Mouse (Mus musculus) stomach, embryonic 16.5 days (tissue): Measurements from ENCODE around the gene Flnc. TPM values are rescaled to one million over a fixed set of nuclear protein-coding genes. Genes with fewer than 3 reads are reported as not detected.

Experiments used
- ATAC-seq: fragments of 200-750 bp; cut with Nextera tagmentation; 2 replicates; pipeline ENCODE4 v1.8.0; 2017; ENCODE audit warnings: moderate number of reproducible peaks, moderate TSS enrichment; ENCODE audit not compliant: insufficient read depth, low FRiP score
- H3K27ac ChIP-seq: fragments of 300-500 bp; sonication (generic); 2 replicates; pipeline ENCODE4 v1.5.1; 2014; ENCODE audit warnings: low read length
- H3K27me3 ChIP-seq: fragments of 300-500 bp; sonication (generic); 2 replicates; pipeline ENCODE4 v1.6.1; 2014; ENCODE audit warnings: low read length, control low read depth, mixed read lengths; ENCODE audit not compliant: control insufficient read depth, insufficient read depth
- H3K36me3 ChIP-seq: fragments of 300-500 bp; sonication (generic); 2 replicates; pipeline ENCODE4 v1.6.1; 2014; ENCODE audit warnings: low read length; ENCODE audit not compliant: control insufficient read depth, insufficient read depth
- H3K4me1 ChIP-seq: fragments of 300-500 bp; sonication (generic); 2 replicates; pipeline ENCODE4 v1.6.1; 2014; ENCODE audit warnings: low read length, control low read depth, mixed read lengths; ENCODE audit not compliant: control insufficient read depth, insufficient read depth
- H3K4me2 ChIP-seq: fragments of 300-500 bp; sonication (generic); 2 replicates; pipeline ENCODE4 v1.6.1; 2014; ENCODE audit warnings: low read depth, low read length, mixed read lengths
- H3K4me3 ChIP-seq: fragments of 300-500 bp; sonication (generic); replicated peaks from 2 replicates; pipeline ENCODE4 v1.5.1; 2014; ENCODE audit warnings: mild to moderate bottlenecking, low read length
- H3K9ac ChIP-seq: fragments of 300-500 bp; sonication (generic); 2 replicates; pipeline ENCODE4 v1.6.1; 2014; ENCODE audit warnings: low read length
- H3K9me3 ChIP-seq: fragments of 300-500 bp; sonication (generic); replicated peaks from 2 replicates; pipeline ENCODE4 v1.6.1; 2016; ENCODE audit warnings: low read length, control low read depth; ENCODE audit not compliant: control insufficient read depth
- WGBS: fragments of 180-500 bp; shearing (Covaris S2); extraction: QIAGEN DNeasy Blood & Tissue Kit; methylation state at CpG from one replicate; pipeline ENCODE4 v1.1.7; 2014; 5-methylcytosine and 5-hydroxymethylcytosine counted together
- polyA plus RNA-seq: library from polyadenylated mRNA; unstranded; fragments of >200 nt; fragmentation: Nextera tagmentation; extraction: Ambion mirVana; gene quantifications from 2 replicates; pipeline ENCODE4 v1.2.1, GENCODE M21; 2015

Gene Flnc
- polyA plus RNA-seq, 1 experiment from 2014 or later: 21.8 TPM

DNA sequence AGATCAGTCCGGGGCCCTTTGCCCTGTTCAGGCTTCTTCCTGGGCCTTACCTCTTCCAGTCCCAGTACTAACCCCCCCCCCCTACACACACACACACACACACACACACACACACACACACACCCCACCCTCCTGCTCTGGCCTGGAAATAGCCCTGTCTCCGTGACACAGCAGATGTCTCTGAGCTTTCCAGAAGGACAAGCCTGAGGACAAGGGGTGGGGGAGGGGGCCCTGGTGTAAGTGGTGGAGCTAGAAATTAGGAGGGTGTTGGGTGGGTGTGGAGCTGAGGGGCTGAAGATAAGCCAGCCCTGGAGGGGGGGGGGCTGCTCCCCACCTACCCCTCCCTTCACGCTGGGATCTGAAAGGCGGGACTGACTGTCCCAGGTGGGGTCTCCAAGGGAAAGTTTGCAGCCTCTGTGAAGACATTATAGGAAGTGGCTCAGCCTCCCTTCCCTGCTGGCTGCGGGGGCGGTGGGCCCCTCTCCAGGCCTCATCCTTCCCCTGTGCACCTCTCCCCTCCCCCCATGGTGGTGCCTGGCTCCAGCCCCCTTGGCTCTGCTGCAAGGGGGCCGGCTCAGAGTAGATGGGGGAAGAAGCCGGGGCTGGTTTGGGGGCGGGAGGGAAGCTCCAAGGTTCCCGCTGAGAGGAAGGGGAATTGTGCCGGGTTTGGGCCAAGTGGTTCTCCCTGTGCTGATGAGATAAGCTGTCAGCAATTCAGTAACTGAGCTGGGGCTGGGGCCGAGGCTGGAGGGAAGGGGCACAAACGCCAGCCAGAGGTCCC lies 2.0 kb downstream of the Flnc start:
- peak; percentile 74 for ATAC-seq
- no peaks in the 10 kb centered on the region for H3K36me3 ChIP-seq
- peaks cover 16% of the 10 kb centered on the region for H3K4me1 ChIP-seq
- H3K9me3 ChIP-seq: no peaks in the 10 kb centered on the region
- peak overlapping the region; percentile 72 for H3K4me2 ChIP-seq
- 5% methylated on average over 13 of the region's 13 CpGs for WGBS
- H3K4me3 ChIP-seq: peak overlapping the region; percentile 68
- peak overlapping the region; percentile 83 for H3K9ac ChIP-seq
- peaks cover 11% of the 10 kb centered on the region for H3K27me3 ChIP-seq
- peak overlapping the region; percentile 93 for H3K27ac ChIP-seq

DNA sequence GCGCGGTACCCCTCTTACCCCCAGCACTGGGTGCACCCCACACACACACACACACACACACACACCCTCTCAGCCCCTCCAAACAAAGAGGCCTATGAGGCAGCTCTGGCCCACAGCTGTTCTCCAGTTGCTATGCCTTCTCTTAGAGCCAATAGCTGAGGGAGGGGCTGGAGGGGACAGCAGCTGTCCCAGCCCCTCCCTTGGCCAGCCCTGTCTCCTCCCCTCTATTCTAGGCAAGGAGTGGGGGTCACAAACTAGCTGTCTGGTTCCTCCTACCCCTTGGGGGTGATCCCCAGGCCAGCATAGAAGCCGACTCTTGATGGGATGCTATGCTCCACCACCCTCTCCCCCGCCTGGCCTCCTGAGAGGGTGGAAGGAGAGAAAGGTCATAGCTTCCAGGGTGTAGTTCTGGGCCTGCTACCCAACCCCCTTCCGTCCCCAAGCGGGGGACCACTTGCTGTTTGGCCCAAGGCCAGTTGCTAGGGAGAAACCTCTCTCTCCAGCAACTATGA lies 2.9 kb downstream of the Flnc start:
- 19% methylated on average over 6 of the region's 6 CpGs for WGBS
- peak overlapping the region; percentile 72 for H3K4me2 ChIP-seq
- peaks cover 11% of the 10 kb centered on the region for H3K27me3 ChIP-seq
- no peaks in the 10 kb centered on the region for H3K9me3 ChIP-seq
- H3K4me1 ChIP-seq: peaks cover 16% of the 10 kb centered on the region
- peak; percentile 63 for ATAC-seq
- H3K4me3 ChIP-seq: peak overlapping the region; percentile 68
- no peaks in the 10 kb centered on the region for H3K36me3 ChIP-seq
- H3K27ac ChIP-seq: peak overlapping the region; percentile 93
- peak overlapping the region; percentile 83 for H3K9ac ChIP-seq

DNA sequence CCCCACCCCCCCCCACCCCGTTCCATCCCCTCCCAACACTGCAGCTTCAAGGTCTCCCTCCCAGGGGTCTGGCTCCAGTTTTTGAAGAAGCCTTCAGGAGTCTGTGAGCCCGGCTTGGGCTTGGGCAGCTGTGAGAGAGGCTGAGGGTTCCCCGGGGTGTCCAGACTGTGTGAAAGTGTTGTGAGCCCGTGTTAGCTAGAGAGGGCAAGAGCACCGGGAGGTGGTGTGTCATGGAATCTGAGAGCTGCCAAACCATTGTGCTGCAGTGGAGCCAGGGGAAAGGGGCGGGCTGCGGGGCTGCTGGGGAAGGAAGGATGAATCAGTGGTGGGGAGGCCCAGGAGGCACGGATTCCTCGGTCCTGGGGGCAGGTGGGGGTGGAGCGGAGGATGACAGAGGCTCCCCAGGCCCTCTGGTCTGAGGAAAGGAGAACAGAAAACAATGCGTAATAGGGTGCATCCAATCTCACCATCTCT lies 3.4 kb downstream of the Flnc start:
- peaks cover 11% of the 10 kb centered on the region for H3K27me3 ChIP-seq

DNA sequence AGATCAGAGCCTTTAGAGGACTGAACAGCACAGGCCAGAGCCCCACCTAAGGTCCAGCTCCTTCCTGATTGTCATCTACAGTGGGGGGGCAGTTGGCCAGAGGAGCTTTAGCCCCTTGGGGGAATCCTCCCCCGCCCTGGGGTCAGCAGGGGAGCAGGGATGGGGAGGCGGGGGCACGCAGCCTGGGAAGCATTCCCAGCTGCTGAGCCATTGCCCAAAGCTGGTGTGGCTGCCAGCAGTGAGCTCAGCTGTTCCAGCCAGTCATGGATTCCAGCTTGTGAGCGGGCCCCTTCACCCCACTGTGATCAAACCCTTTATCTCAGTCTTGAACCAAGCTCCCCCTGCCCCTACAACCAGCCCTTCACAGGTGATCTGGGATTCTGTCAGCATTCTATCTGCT lies 6.2 kb downstream of the Flnc start:
- Histone ChIP-seq H3K4me2 (no peak overlapping the region), H3K27me3 (peaks cover 2% of the 10 kb centered on the region), H3K9ac (no peak overlapping the region), H3K9me3 (no peaks in the 10 kb centered on the region), H3K27ac (no peak overlapping the region), H3K36me3 (peaks cover 3% of the 10 kb centered on the region; the same call in 1 of the 2 replicates), H3K4me1 (peaks cover 10% of the 10 kb centered on the region), H3K4me3 (no peak overlapping the region)
- 68% methylated on average over 4 of the region's 4 CpGs for WGBS
- no peak for ATAC-seq

More for the DNA sequence above, 3.4 kb downstream of the Flnc start:
- peaks cover 16% of the 10 kb centered on the region for H3K4me1 ChIP-seq
- no peaks in the 10 kb centered on the region for H3K36me3 ChIP-seq
- H3K27ac ChIP-seq: peak overlapping the region; percentile 93
- ATAC-seq: peak; percentile 5; the same call in 1 of the 2 replicates
- peak overlapping the region; percentile 68 for H3K4me3 ChIP-seq
- H3K9ac ChIP-seq: peak overlapping the region; percentile 83
- no peaks in the 10 kb centered on the region for H3K9me3 ChIP-seq
- WGBS: 8% methylated on average over 11 of the region's 11 CpGs
- H3K4me2 ChIP-seq: peak overlapping the region; percentile 72

DNA sequence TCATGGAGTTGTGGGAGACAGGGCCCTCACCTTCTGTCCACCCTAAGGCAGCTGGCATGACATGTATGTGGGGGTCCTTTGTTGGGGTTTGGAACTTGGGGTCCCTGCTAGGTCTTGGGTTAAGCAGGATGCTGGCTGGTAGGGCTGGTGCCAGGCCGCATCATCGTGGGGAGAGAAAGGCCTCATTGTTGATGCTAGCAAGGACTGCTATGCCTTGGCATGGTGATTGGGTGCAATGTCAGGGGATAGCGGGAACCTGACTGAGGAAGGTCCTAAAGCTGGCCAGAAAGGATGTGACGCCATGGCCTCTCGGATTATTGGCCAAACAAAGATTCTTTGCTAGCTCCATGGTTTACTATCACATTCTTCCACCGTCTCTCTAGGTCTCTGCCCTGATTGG lies 6.7 kb downstream of the Flnc start:
- no peak overlapping the region for H3K4me3 ChIP-seq
- no peak overlapping the region for H3K4me2 ChIP-seq
- ATAC-seq: no peak
- no peak overlapping the region for H3K9ac ChIP-seq
- H3K27me3 ChIP-seq: no peaks in the 10 kb centered on the region; the same call in 1 of the 2 replicates
- no peak overlapping the region for H3K27ac ChIP-seq
- H3K4me1 ChIP-seq: peaks cover 10% of the 10 kb centered on the region
- WGBS: 83% methylated on average over 6 of the region's 6 CpGs
- H3K9me3 ChIP-seq: no peaks in the 10 kb centered on the region
- H3K36me3 ChIP-seq: peaks cover 4% of the 10 kb centered on the region; the same call in 1 of the 2 replicates

DNA sequence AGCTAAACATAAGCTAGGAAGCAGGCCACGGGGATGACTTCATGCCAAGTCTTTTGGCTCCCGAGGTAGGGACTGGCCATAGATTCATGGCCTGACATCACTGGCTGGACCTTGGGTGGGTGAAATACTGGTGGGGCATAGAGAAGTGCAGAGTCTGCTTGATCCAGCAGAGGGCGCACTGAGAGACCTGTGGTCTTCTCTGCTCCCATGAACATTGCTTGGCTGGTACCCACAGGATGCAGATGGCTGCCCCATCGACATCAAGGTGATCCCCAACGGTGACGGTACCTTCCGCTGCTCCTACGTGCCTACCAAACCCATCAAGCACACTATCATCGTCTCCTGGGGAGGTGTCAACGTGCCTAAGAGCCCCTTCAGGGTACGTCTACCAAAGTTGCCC lies 11.7 kb downstream of the Flnc start:
- Histone ChIP-seq H3K27me3 (no peaks in the 10 kb centered on the region), H3K4me2 (no peak overlapping the region), H3K36me3 (peaks cover 9% of the 10 kb centered on the region; the same call in 1 of the 2 replicates), H3K9ac (no peak overlapping the region), H3K27ac (no peak overlapping the region), H3K4me1 (no peaks in the 10 kb centered on the region), H3K4me3 (no peak overlapping the region), H3K9me3 (no peaks in the 10 kb centered on the region)
- ATAC-seq: no peak
- WGBS: 67% methylated on average over 11 of the region's 11 CpGs

DNA sequence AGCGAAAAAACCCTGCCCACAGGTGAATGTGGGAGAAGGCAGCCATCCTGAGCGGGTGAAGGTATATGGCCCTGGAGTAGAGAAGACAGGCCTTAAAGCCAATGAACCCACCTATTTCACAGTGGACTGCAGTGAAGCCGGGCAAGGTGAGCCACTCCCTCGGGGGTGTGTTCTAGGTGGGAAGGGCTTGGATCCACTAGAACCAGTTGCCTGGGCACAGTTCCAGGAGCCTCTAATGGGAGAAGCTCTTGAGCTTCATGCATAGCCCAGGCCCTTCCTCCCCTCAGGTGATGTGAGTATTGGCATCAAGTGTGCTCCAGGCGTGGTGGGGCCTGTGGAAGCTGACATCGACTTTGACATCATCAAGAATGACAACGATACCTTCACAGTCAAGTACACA lies 12.3 kb downstream of the Flnc start:
- Histone ChIP-seq H3K4me2 (no peak overlapping the region), H3K9ac (no peak overlapping the region), H3K4me3 (no peak overlapping the region), H3K9me3 (no peaks in the 10 kb centered on the region), H3K27me3 (no peaks in the 10 kb centered on the region), H3K36me3 (peaks cover 9% of the 10 kb centered on the region; the same call in 1 of the 2 replicates), H3K27ac (no peak overlapping the region), H3K4me1 (no peaks in the 10 kb centered on the region)
- WGBS: 93% methylated on average over 7 of the region's 7 CpGs
- ATAC-seq: no peak

DNA sequence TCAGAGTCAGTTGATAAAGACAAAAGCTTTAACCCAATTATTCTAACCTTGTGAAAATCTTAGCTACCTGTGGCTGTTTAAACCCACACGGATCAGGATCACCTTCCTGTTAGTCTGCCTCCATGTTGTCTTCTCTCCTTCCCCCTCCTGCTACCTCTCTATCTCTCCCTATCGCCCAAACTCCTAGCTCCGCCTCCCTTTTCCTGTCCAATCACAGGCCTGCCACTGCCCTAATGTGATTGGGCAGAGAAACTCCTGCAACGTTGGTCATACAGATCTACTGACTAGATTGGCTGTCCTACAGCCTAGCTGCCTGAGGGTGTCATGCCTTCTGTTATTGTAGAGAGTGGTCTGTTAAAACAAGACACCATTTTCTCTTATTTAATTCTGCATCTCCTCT lies 16.8 kb downstream of the Flnc start:
- WGBS: 34% methylated on average over 4 of the region's 4 CpGs
- no peak overlapping the region for H3K9ac ChIP-seq
- no peak overlapping the region for H3K4me3 ChIP-seq
- H3K9me3 ChIP-seq: no peaks in the 10 kb centered on the region
- H3K4me2 ChIP-seq: no peak overlapping the region
- H3K27me3 ChIP-seq: no peaks in the 10 kb centered on the region
- 0 out of 2 replicates have a peak, but pooled peaks cover 14% of the 10 kb centered on the region for H3K36me3 ChIP-seq
- no peak for ATAC-seq
- no peak overlapping the region for H3K27ac ChIP-seq
- H3K4me1 ChIP-seq: no peaks in the 10 kb centered on the region

DNA sequence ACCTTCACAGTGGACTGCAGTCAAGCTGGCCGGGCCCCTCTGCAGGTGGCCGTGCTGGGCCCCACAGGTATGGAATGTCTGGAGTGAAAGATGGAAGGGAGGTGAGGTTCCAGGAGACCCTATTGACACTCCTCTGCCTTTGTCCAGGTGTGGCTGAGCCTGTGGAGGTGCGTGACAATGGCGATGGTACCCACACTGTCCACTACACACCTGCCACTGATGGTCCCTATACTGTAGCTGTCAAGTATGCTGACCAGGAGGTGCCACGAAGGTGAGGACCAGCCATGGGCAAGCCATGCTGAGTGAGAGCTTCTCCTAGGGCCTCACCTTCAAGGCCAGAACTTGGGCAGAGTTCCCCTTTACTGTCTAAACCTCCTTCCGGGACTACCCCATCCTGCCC lies 17.6 kb downstream of the Flnc start:
- no peak for ATAC-seq
- Histone ChIP-seq H3K4me3 (no peak overlapping the region), H3K27ac (no peak overlapping the region), H3K36me3 (0 out of 2 replicates have a peak, but pooled peaks cover 9% of the 10 kb centered on the region), H3K4me2 (no peak overlapping the region), H3K27me3 (no peaks in the 10 kb centered on the region), H3K9me3 (no peaks in the 10 kb centered on the region), H3K4me1 (no peaks in the 10 kb centered on the region), H3K9ac (no peak overlapping the region)
- 93% methylated on average over 6 of the region's 6 CpGs for WGBS
